Mouse (Mus musculus): ENCODE results near the gene Bag3. TPM values are rescaled to one million over a fixed set of nuclear protein-coding genes. Genes with fewer than 3 reads are reported as not detected.

Gene Bag3
- total and polyA plus RNA-seq, 3 experiments = 0.13 to 0.24 TPM; not detected in 1

DNA sequence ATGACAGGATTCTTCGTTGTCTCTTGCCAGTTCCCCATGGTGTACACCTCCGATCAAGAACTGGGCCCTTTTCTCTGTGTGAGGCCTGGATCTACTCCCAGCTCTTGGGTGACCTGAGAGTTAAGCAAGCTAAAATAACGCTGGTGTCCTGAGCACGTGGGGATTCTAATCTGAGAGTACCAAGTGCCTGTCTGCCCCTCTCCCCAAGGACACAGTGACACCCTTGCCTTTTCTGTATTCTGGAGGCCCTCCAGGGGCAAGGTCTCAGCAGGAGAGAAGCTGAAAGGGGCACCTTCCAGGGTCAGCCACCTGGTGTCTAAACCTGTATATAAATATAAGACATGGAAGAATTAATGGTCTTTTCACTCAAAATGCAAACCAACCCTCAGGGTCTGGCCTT is 14.3 kb downstream of the Bag3 start:
- no peaks in the 10 kb centered on the region for H3K36me3 ChIP-seq (replicated peaks in 1 of 2; ENCODE audit: control insufficient read depth in 1 of 2, insufficient read depth in 1 of 2, low read length in 1 of 2)
- no peaks in the 10 kb centered on the region for H3K27me3 ChIP-seq (replicated peaks)
- peaks cover 7 to 26% of the 10 kb centered on the region in 2 experiments for H3K4me1 ChIP-seq (ENCODE audit: control insufficient read depth in 1 of 2, insufficient read depth in 2 of 2)
- H3K4me3 ChIP-seq (replicated peaks in 1 of 3; ENCODE audit: low read depth in 2 of 3, low read length in 2 of 3, poor library complexity in 1 of 3) = no peak overlapping the region
- TF ChIP-seq JUN (IDR thresholded peaks at IDR 0.05; ENCODE audit: insufficient read depth, low read depth, low read length) (no peak), IRF4 (IDR thresholded peaks at IDR 0.05; ENCODE audit: low read depth, low read length) (no peak), GABPA (IDR thresholded peaks at IDR 0.05; ENCODE audit: insufficient replicate concordance, low read depth, low read length) (no peak), SIN3A (IDR thresholded peaks at IDR 0.05; ENCODE audit: low read length) (no peak), TCF12 (IDR thresholded peaks at IDR 0.05; ENCODE audit: low read depth, low read length) (no peak), MYC (IDR thresholded peaks at IDR 0.05; ENCODE audit: low read depth, low read length) (no peak)
- H3K9ac ChIP-seq (ENCODE audit: insufficient read depth, low read depth) = no peak overlapping the region
- H3K27ac ChIP-seq (ENCODE audit: insufficient read depth, low read depth) = no peak overlapping the region
- dilution Hi-C loops (cut with MboI; ENCODE audit: extremely low pct_ligation_motif_present, extremely low pct_unique_long_range_greater_than_20kb, low sequenced_read_pairs) = no loop called here
- H3K4me2 ChIP-seq (ENCODE audit: insufficient read depth, low read depth, poor library complexity, severe bottlenecking) = no peak overlapping the region
- in situ Hi-C loops (cut with MboI; ENCODE audit: low pct_ligation_motif_present, low pct_unique_long_range_greater_than_20kb, low sequenced_read_pairs) = no loop called here
- DNase-seq (ENCODE audit: extremely low read depth) = no peak
- H3K79me2 ChIP-seq (replicated peaks; ENCODE audit: control insufficient read depth, extremely low read depth, insufficient read depth, poor library complexity, severe bottlenecking) = no peaks in the 10 kb centered on the region
- no peaks in the 10 kb centered on the region for H3K9me3 ChIP-seq (replicated peaks; ENCODE audit: low read length)

- Histone ChIP-seq H3K27ac (ENCODE audit: insufficient read depth, low read depth) (no peak overlapping the region), H3K9ac (ENCODE audit: insufficient read depth, low read depth) (no peak overlapping the region), H3K9me3 (replicated peaks; ENCODE audit: low read length) (no peaks in the 10 kb centered on the region), H3K4me3 (replicated peaks in 1 of 3; ENCODE audit: low read depth in 2 of 3, low read length in 2 of 3, poor library complexity in 1 of 3) (no peak overlapping the region), H3K27me3 (replicated peaks) (no peaks in the 10 kb centered on the region), H3K36me3 (replicated peaks in 1 of 2; ENCODE audit: control insufficient read depth in 1 of 2, insufficient read depth in 1 of 2, low read length in 1 of 2) (no peaks in the 10 kb centered on the region), H3K79me2 (replicated peaks; ENCODE audit: control insufficient read depth, extremely low read depth, insufficient read depth, poor library complexity, severe bottlenecking) (no peaks in the 10 kb centered on the region), H3K4me2 (ENCODE audit: insufficient read depth, low read depth, poor library complexity, severe bottlenecking) (no peak overlapping the region), H3K4me1 (ENCODE audit: control insufficient read depth in 1 of 2, insufficient read depth in 2 of 2) (peaks cover 7 to 32% of the 10 kb centered on the region in 2 experiments)
- dilution Hi-C loops (cut with MboI; ENCODE audit: extremely low pct_ligation_motif_present, extremely low pct_unique_long_range_greater_than_20kb, low sequenced_read_pairs) = no loop called here
- no peak for TF ChIP-seq ELF1 (IDR thresholded peaks at IDR 0.05; ENCODE audit: low read depth, low read length)
- no peak for TF ChIP-seq MXI1 (IDR thresholded peaks at IDR 0.05; ENCODE audit: low read depth, low read length)
- no peak for TF ChIP-seq CTCF (conservative IDR thresholded peaks at IDR 0.05 in 1 of 2, IDR thresholded peaks at IDR 0.05 in 1 of 2; ENCODE audit: low read depth in 2 of 2, low read length in 2 of 2)
- no peak for TF ChIP-seq UBTF (IDR thresholded peaks at IDR 0.05; ENCODE audit: low read depth, low read length)
- TF ChIP-seq MAFK (IDR thresholded peaks at IDR 0.05; ENCODE audit: insufficient replicate concordance, low read length) = no peak
- no peak for TF ChIP-seq RAD21 (IDR thresholded peaks at IDR 0.05; ENCODE audit: low read depth, low read length)
- no peak for TF ChIP-seq MYC (IDR thresholded peaks at IDR 0.05; ENCODE audit: low read depth, low read length)
- no peak for TF ChIP-seq SIN3A (IDR thresholded peaks at IDR 0.05; ENCODE audit: low read length)
- no peak for TF ChIP-seq MAZ (IDR thresholded peaks at IDR 0.05; ENCODE audit: low read depth, low read length)
- no peak for TF ChIP-seq ZNF384 (IDR thresholded peaks at IDR 0.05; ENCODE audit: low read depth, low read length)
- TF ChIP-seq HCFC1 (IDR thresholded peaks at IDR 0.05; ENCODE audit: low read depth, low read length) = no peak
- no peak for TF ChIP-seq EP300 (IDR thresholded peaks at IDR 0.05; ENCODE audit: low read length)
- no peak for TF ChIP-seq POLR2A (IDR thresholded peaks at IDR 0.05; ENCODE audit: low read depth, low read length)
- no peak for TF ChIP-seq USF1 (IDR thresholded peaks at IDR 0.05; ENCODE audit: low read depth, low read length)
- TF ChIP-seq CHD1 (IDR thresholded peaks at IDR 0.05; ENCODE audit: low read depth, low read length) = no peak
- TF ChIP-seq TBP (conservative IDR thresholded peaks at IDR 0.05; ENCODE audit: low read depth, low read length) = no peak
- no peak for TF ChIP-seq ZKSCAN1 (IDR thresholded peaks at IDR 0.05; ENCODE audit: borderline replicate concordance, low read depth, low read length)
- no peak for TF ChIP-seq MEF2A (IDR thresholded peaks at IDR 0.05; ENCODE audit: borderline replicate concordance, low read depth, low read length)
- TF ChIP-seq SMC3 (IDR thresholded peaks at IDR 0.05; ENCODE audit: low read depth, low read length) = no peak
- no peak for TF ChIP-seq MAX (IDR thresholded peaks at IDR 0.05; ENCODE audit: low read length)
- in situ Hi-C loops (cut with MboI; ENCODE audit: low pct_ligation_motif_present, low pct_unique_long_range_greater_than_20kb, low sequenced_read_pairs) = no loop called here
- DNase-seq (ENCODE audit: extremely low read depth) = no peak
These were observed 14.8 kb downstream of the Bag3 start for GRCm38 (mm10) chr7:128538196-128538595.
